Comparison of ENCODE assay signal across 10 mouse cellular contexts in the genomic region with DNA sequence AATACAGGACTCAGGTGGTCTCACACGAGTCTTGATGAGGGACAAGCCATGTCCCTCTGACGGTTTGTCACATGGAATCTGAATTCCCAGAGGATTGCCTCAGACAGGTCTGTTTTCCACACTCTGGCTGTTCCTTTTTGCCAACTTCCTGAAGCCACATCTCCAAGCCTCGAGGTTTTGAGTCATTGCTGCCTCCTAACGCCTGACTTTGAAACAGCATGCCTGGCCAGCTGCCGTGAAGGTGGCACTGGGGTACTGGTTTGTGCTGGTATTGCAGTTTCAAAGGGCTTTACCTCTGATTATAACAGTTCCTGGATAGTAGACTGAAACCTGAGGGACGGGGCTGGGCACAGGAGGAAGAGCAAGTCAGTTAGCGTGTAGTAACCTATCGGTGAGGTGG.
DNase-seq lines count a peak whose midpoint lies in the region; ATAC-seq lines count a peak whose summit lies in the region.
"Had no signal": no experiment of that assay in that cellular context is flagged by ENCODE, and none has a peak within 500 bp of the region (broad histone marks: within the 10 kb centered on the region; RNA-seq: fewer than 3 reads in every experiment).

No protein-coding gene starts in this region.

- H3K9ac ChIP-seq in hindbrain, embryonic 16.5 days (ENCODE audit: low read depth, low read length), result no peak overlapping the region
- no peak overlapping the region for H3K9ac ChIP-seq in neural tube, embryonic 15.5 days (replicated peaks)
- H3K9ac ChIP-seq: midbrain, embryonic 12.5 days had no signal

- H3K9me3 ChIP-seq in hindbrain, embryonic 16.5 days (ENCODE audit: control insufficient read depth, low read length), result no peaks in the 10 kb centered on the region
- H3K9me3 ChIP-seq in neural tube, embryonic 15.5 days (replicated peaks), result no peaks in the 10 kb centered on the region
- H3K9me3 ChIP-seq: midbrain, embryonic 12.5 days had no signal

- no peak overlapping the region for H3K27ac ChIP-seq in hindbrain, embryonic 16.5 days (ENCODE audit: low read depth, low read length)
- no peak overlapping the region for H3K27ac ChIP-seq in neural tube, embryonic 15.5 days (replicated peaks)
- H3K27ac ChIP-seq: midbrain, embryonic 12.5 days had no signal

- H3K4me3 ChIP-seq in hindbrain, embryonic 16.5 days (ENCODE audit: low read length), result peak overlapping the region; percentile 8; the same call in 1 of the 2 replicates
- no peak overlapping the region for H3K4me3 ChIP-seq in neural tube, embryonic 15.5 days (replicated peaks)
- H3K4me3 ChIP-seq: erythroblast, embryonic 14.5 days; midbrain, embryonic 12.5 days had no signal

- H3K4me1 ChIP-seq in hindbrain, embryonic 16.5 days (ENCODE audit: control insufficient read depth, insufficient read depth, low read depth, low read length), result peaks cover 7% of the 10 kb centered on the region; the same call in 1 of the 2 replicates
- H3K4me1 ChIP-seq in neural tube, embryonic 15.5 days, result peaks cover 18% of the 10 kb centered on the region

- no peaks in the 10 kb centered on the region for H3K36me3 ChIP-seq in hindbrain, embryonic 16.5 days (ENCODE audit: control insufficient read depth, insufficient read depth, low read length)
- no peaks in the 10 kb centered on the region for H3K36me3 ChIP-seq in neural tube, embryonic 15.5 days
- H3K36me3 ChIP-seq: midbrain, embryonic 12.5 days had no signal

- DNase-seq in adrenal gland, postnatal 36 days, result peak; percentile 1 to 3
- no peak for DNase-seq in adrenal gland, adult 2 months
- DNase-seq in R1 (ENCODE audit: low read depth, low spot score), result peak; percentile 35
- DNase-seq in forelimb bud, embryonic 11.5 days (ENCODE audit: low read depth, low spot score), result peak; percentile 39
- DNase-seq in left cerebral cortex, adult 9 months (ENCODE audit: low spot score in 2 of 2), result peak; percentile 26 to 74

- 36% methylated on average over 8 of the region's 8 CpGs for WGBS in hindbrain, embryonic 16.5 days
- 34% methylated on average over 8 of the region's 8 CpGs for WGBS in neural tube, embryonic 15.5 days

- H3K27me3 ChIP-seq in hindbrain, embryonic 16.5 days (replicated peaks; ENCODE audit: control insufficient read depth, insufficient read depth, low read length), result no peaks in the 10 kb centered on the region
- H3K27me3 ChIP-seq in neural tube, embryonic 15.5 days (replicated peaks), result no peaks in the 10 kb centered on the region

- ATAC-seq in hindbrain, embryonic 16.5 days, result peak; percentile 41; the same call in 1 of the 2 replicates
- no peak for ATAC-seq in neural tube, embryonic 15.5 days (ENCODE audit: low FRiP score)
- no peak for ATAC-seq in CD4-positive, CD25-positive, alpha-beta regulatory T cell, adult 4 months

- peak overlapping the region; percentile 21; the same call in 1 of the 2 replicates for H3K4me2 ChIP-seq in hindbrain, embryonic 16.5 days (ENCODE audit: low read length)
- H3K4me2 ChIP-seq in neural tube, embryonic 15.5 days, result peak overlapping the region; percentile 7; the same call in 1 of the 2 replicates
- H3K4me2 ChIP-seq: midbrain, embryonic 12.5 days had no signal
